Mouse (Mus musculus): ENCODE measurements around the gene Fas.

GRCm38 (mm10) chr19:34291956-34292355 is 1.5 kb downstream of the Fas start:
- TF ChIP-seq POLR2A (IDR thresholded peaks at IDR 0.05; ENCODE audit: insufficient read length, low read depth) (no peak), POLR2AphosphoS2 (IDR thresholded peaks at IDR 0.05; ENCODE audit: insufficient read length, low read depth) (no peak), MYOG (IDR thresholded peaks at IDR 0.05; ENCODE audit: control insufficient read depth in 1 of 3, insufficient read depth in 1 of 3, insufficient read length in 2 of 3, low read depth in 2 of 3) (no peak), MYOD1 (IDR thresholded peaks at IDR 0.05; ENCODE audit: control insufficient read depth in 1 of 3, insufficient read length in 2 of 3, low read depth in 2 of 3) (no peak), MAX (IDR thresholded peaks at IDR 0.05; ENCODE audit: low read depth) (no peak), USF1 (IDR thresholded peaks at IDR 0.05; ENCODE audit: low read depth) (no peak), E2F4 (IDR thresholded peaks at IDR 0.05; ENCODE audit: insufficient read depth) (no peak), CEBPB (IDR thresholded peaks at IDR 0.05; ENCODE audit: insufficient read depth, poor library complexity, severe bottlenecking) (no peak), TCF12 (IDR thresholded peaks at IDR 0.05; ENCODE audit: insufficient read depth, poor library complexity, severe bottlenecking) (no peak), REST (IDR thresholded peaks at IDR 0.05; ENCODE audit: insufficient read depth, insufficient read length) (no peak), TCF3 (IDR thresholded peaks at IDR 0.05; ENCODE audit: insufficient read length, low read depth) (no peak)
